In the genomic region with DNA sequence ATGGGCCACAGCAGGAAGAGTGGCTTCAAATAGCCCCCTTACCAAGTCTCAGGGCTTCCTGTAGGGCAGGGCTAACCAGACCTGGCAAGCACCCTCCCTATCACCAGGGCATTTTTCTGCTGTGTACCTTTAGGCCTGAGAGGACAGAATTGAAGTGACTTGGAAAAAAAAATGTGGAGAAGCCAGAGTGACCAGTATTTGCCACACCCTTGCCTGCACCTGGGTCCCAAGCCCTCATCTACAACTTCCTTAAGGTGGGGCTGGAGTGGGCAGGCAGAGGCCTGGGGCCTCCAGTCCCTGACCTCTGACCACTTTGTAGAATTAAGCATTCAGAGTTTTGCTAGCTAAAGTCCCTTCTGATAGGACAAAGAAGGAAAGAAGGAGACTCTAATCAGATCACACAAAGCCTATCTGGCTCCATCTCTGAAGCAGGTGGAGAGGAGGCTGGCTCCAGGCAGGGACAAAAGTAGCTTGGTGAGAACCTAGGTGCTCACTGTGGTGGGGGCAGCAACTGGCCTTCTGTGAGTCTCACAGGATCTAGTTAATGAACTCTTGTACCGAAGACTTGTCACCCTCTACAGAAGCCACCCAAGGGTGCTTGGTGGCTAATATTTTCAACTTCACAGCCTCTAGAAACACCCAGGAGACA, we compare ENCODE assay signal across 17 mouse cellular contexts. TPM values are rescaled to one million over a fixed set of nuclear protein-coding genes. Genes with fewer than 3 reads are reported as not detected.
DNase-seq lines count a peak whose midpoint lies in the region; ATAC-seq and TF ChIP-seq lines count a peak whose summit lies in the region.
"Had no signal": no experiment of that assay in that cellular context is flagged by ENCODE, and none has a peak within 500 bp of the region (broad histone marks: within the 10 kb centered on the region; RNA-seq: fewer than 3 reads in every experiment).

No protein-coding gene starts in this region.

- H3K4me3 ChIP-seq in kidney, embryonic 14.5 days (ENCODE audit: low read length) = no peak overlapping the region
- H3K4me3 ChIP-seq in kidney, adult 2 months (ENCODE audit: insufficient read depth, low read depth, low read length) = no peak overlapping the region
- H3K4me3 ChIP-seq in stomach, postnatal 0 days (ENCODE audit: low read depth, low read length) = no peak overlapping the region
- H3K4me3 ChIP-seq: hindbrain, embryonic 10.5 days; neural tube, embryonic 12.5 days had no signal

- WGBS in kidney, embryonic 14.5 days = 76% methylated on average over 1 of the region's 1 CpGs
- WGBS in kidney, adult 2 months = 56% methylated on average over 1 of the region's 1 CpGs
- 79% methylated on average over 1 of the region's 1 CpGs for WGBS in stomach, postnatal 0 days

- peak overlapping the region; percentile 51; the same call in 1 of the 2 replicates for H3K27ac ChIP-seq in kidney, embryonic 14.5 days (ENCODE audit: low read depth, low read length)
- no peak overlapping the region for H3K27ac ChIP-seq in kidney, adult 2 months (ENCODE audit: insufficient read depth, low read depth, low read length)
- peak overlapping the region; percentile 83 for H3K27ac ChIP-seq in stomach, postnatal 0 days (replicated peaks)
- H3K27ac ChIP-seq: hindbrain, embryonic 10.5 days; neural tube, embryonic 12.5 days had no signal

- no peaks in the 10 kb centered on the region for H3K9me3 ChIP-seq in kidney, embryonic 14.5 days (ENCODE audit: control insufficient read depth, low read length)
- no peaks in the 10 kb centered on the region for H3K9me3 ChIP-seq in stomach, postnatal 0 days (ENCODE audit: control insufficient read depth, low read length)
- H3K9me3 ChIP-seq: hindbrain, embryonic 10.5 days; neural tube, embryonic 12.5 days had no signal

- no peaks in the 10 kb centered on the region for H3K27me3 ChIP-seq in kidney, embryonic 14.5 days (ENCODE audit: control insufficient read depth, insufficient read depth, low read length)
- no peaks in the 10 kb centered on the region for H3K27me3 ChIP-seq in kidney, adult 2 months (replicated peaks; ENCODE audit: control insufficient read depth, insufficient read depth, low read length)
- no peaks in the 10 kb centered on the region for H3K27me3 ChIP-seq in stomach, postnatal 0 days (ENCODE audit: control insufficient read depth, insufficient read depth, low read length)
- H3K27me3 ChIP-seq: neural tube, embryonic 12.5 days had no signal

- ATAC-seq in kidney, embryonic 14.5 days (ENCODE audit: low FRiP score, low TSS enrichment) = no peak
- peak; percentile 84 for ATAC-seq in stomach, postnatal 0 days (ENCODE audit: low FRiP score, low TSS enrichment)
- ATAC-seq: forebrain, postnatal 0 days; midbrain, embryonic 16.5 days had no signal

- H3K4me2 ChIP-seq in kidney, embryonic 14.5 days (replicated peaks; ENCODE audit: low read depth, low read length) = no peak overlapping the region
- no peak overlapping the region for H3K4me2 ChIP-seq in stomach, postnatal 0 days (replicated peaks; ENCODE audit: low read depth)
- H3K4me2 ChIP-seq: heart, embryonic 11.5 days; neural tube, embryonic 12.5 days had no signal

- H3K4me1 ChIP-seq in kidney, embryonic 14.5 days (ENCODE audit: control insufficient read depth, insufficient read depth, low read length) = peaks cover 6% of the 10 kb centered on the region; the same call in 1 of the 2 replicates
- H3K4me1 ChIP-seq in kidney, adult 2 months (ENCODE audit: control insufficient read depth, insufficient read depth, low read length) = peaks cover 9% of the 10 kb centered on the region
- no peaks in the 10 kb centered on the region for H3K4me1 ChIP-seq in stomach, postnatal 0 days (replicated peaks; ENCODE audit: control insufficient read depth, insufficient read depth)
- H3K4me1 ChIP-seq: neural tube, embryonic 12.5 days had no signal

- H3K9ac ChIP-seq in kidney, embryonic 14.5 days (ENCODE audit: low read depth, low read length) = no peak overlapping the region
- no peak overlapping the region for H3K9ac ChIP-seq in stomach, postnatal 0 days (ENCODE audit: low read length)
- H3K9ac ChIP-seq: forebrain, postnatal 0 days; neural tube, embryonic 12.5 days had no signal

- TF ChIP-seq POLR2A in kidney, adult 2 months (IDR thresholded peaks at IDR 0.05; ENCODE audit: low read depth, low read length) = no peak

- no peak for TF ChIP-seq CTCF in kidney, adult 2 months (conservative IDR thresholded peaks at IDR 0.05; ENCODE audit: insufficient read depth, insufficient read length, low read depth, low read length)
- no peak for TF ChIP-seq CTCF in stomach, postnatal 0 days (IDR thresholded peaks at IDR 0.05; ENCODE audit: low read depth)

- no peaks in the 10 kb centered on the region for H3K36me3 ChIP-seq in kidney, embryonic 14.5 days (ENCODE audit: control insufficient read depth, insufficient read depth, low read length)
- H3K36me3 ChIP-seq in kidney, adult 2 months (ENCODE audit: control insufficient read depth, insufficient read depth, low read length) = no peaks in the 10 kb centered on the region; the same call in 1 of the 2 replicates
- no peaks in the 10 kb centered on the region for H3K36me3 ChIP-seq in stomach, postnatal 0 days (ENCODE audit: control insufficient read depth, insufficient read depth, low read length)
- H3K36me3 ChIP-seq: hindbrain, embryonic 10.5 days; neural tube, embryonic 12.5 days had no signal

- DNase-seq in kidney, adult 2 months = no peak
- peak; percentile 66 to 67 for DNase-seq in urinary bladder, postnatal 36 days (ENCODE audit: low spot score in 2 of 2)
- DNase-seq in urinary bladder, adult 2 months (ENCODE audit: low spot score) = no peak
- DNase-seq in lung, postnatal 10 days = peak; percentile 37
- peak; percentile 75 for DNase-seq in stomach, postnatal 0 days (ENCODE audit: low spot score)
- no peak for DNase-seq in T-cell, adult 2 months (ENCODE audit: low spot score)
- DNase-seq in layer of hippocampus, adult 9-10 months (ENCODE audit: low spot score) = no peak
- DNase-seq: B cell, adult 2 months; forebrain, postnatal 0 days; gastrocnemius, postnatal 14 days; left cerebral cortex, postnatal 4 days; right cerebral cortex, postnatal 4 days had no signal

- no peak for TF ChIP-seq EP300 in stomach, postnatal 0 days (optimal IDR thresholded peaks at IDR 0.05)

RNA-seq across cellular contexts. Expression of a gene that starts 13.5 kb away (rescaled TPM):
- polyA plus RNA-seq in kidney, embryonic 14.5 days (2014; fragmentation: Nextera tagmentation; extraction: Ambion mirVana) = 94.6 and 128 TPM in 2 replicates
- 1.1 and 1.4 TPM in 2 replicates for polyA plus RNA-seq in kidney, adult 2 months (2012; rRNA removed)
- polyA plus RNA-seq in urinary bladder, adult 2 months (2012; rRNA removed) = 12.8 and 13.4 TPM in 2 replicates
- polyA plus RNA-seq in stomach, postnatal 0 days (2015; fragmentation: Nextera tagmentation; extraction: Ambion mirVana) = 19.9 and 25.1 TPM in 2 replicates

RNA-seq across cellular contexts. Expression of a gene that starts 45.7 kb away (rescaled TPM):
- 1,603 and 2,211 TPM in 2 replicates for polyA plus RNA-seq in kidney, embryonic 14.5 days (2014; fragmentation: Nextera tagmentation; extraction: Ambion mirVana)
- 6,294 and 8,063 TPM in 2 replicates for polyA plus RNA-seq in kidney, adult 2 months (2012; rRNA removed)
- 6,512 and 6,766 TPM in 2 replicates for polyA plus RNA-seq in urinary bladder, adult 2 months (2012; rRNA removed)
- 1,416 and 1,491 TPM in 2 replicates for polyA plus RNA-seq in stomach, postnatal 0 days (2015; fragmentation: Nextera tagmentation; extraction: Ambion mirVana)

Comparison
In these comparisons a context has a peak if more than half of its experiments do, and no peak if none do; other contexts are left out.
1. DNase-seq: peak in urinary bladder, postnatal 36 days (2 of 2), lung, postnatal 10 days (single experiment) and stomach, postnatal 0 days (single experiment); none in kidney, adult 2 months (single experiment), urinary bladder, adult 2 months (single experiment), T-cell, adult 2 months (single experiment) and layer of hippocampus, adult 9-10 months (single experiment).